Mouse (Mus musculus) thymus, adult 2 months (tissue): ENCODE data around the gene Cav2. TPM values are rescaled to one million over a fixed set of nuclear protein-coding genes. Genes with fewer than 3 reads are reported as not detected.

Source experiments
- DNase-seq: peaks from one replicate; pipeline ENCODE4 v3.0.0; 2021
- H3K27ac ChIP-seq: fragments of 200-500 bp; 2 replicates; pipeline ENCODE4 v1.5.1; 2012; ENCODE audit warnings: low read length, control low read depth; ENCODE audit not compliant: control insufficient read depth, insufficient read depth
- H3K27me3 ChIP-seq: fragments of 200-500 bp; 2 replicates; pipeline ENCODE4 v1.6.1; 2012; ENCODE audit warnings: mild to moderate bottlenecking, low read length, moderate library complexity, mixed read lengths; ENCODE audit not compliant: control insufficient read depth, insufficient read depth
- H3K36me3 ChIP-seq: fragments of 200-500 bp; 2 replicates; pipeline ENCODE4 v1.6.1; 2012; ENCODE audit warnings: mild to moderate bottlenecking, low read length, moderate library complexity; ENCODE audit not compliant: control insufficient read depth, insufficient read depth
- H3K4me1 ChIP-seq: fragments of 200-500 bp; replicated peaks from 2 replicates; pipeline ENCODE4 v1.6.1; 2012; ENCODE audit warnings: low read length; ENCODE audit not compliant: control insufficient read depth, insufficient read depth
- H3K4me3 ChIP-seq: fragments of 200-500 bp; 2 replicates; pipeline ENCODE4 v1.5.1; 2012; ENCODE audit warnings: mild to moderate bottlenecking, low read length, control low read depth, moderate library complexity; ENCODE audit not compliant: control insufficient read depth, insufficient read depth
- CTCF ChIP-seq: fragments of 200-500 bp; IDR thresholded peaks from 2 replicates; pipeline ENCODE4 v1.5.1; 2012; ENCODE audit warnings: mild to moderate bottlenecking, control low read depth, low read length, moderate library complexity, borderline replicate concordance; ENCODE audit not compliant: control insufficient read depth, poor library complexity, insufficient read depth; ENCODE audit errors: extremely low read depth
- POLR2A ChIP-seq: fragments of 200-500 bp; IDR thresholded peaks from 2 replicates; pipeline ENCODE4 v1.6.1; 2012; ENCODE audit warnings: mild to moderate bottlenecking, low read length, control low read depth, moderate library complexity; ENCODE audit not compliant: control insufficient read depth, poor library complexity, insufficient read depth; ENCODE audit errors: extremely low read depth
- WGBS: fragments of 180-500 bp; shearing (Covaris S2); methylation state at CpG from one replicate; pipeline ENCODE4 v1.1.7; 2018; 5-methylcytosine and 5-hydroxymethylcytosine counted together
- polyA plus RNA-seq: library from polyadenylated mRNA; depleted of rRNA; stranded (reverse); fragments of >200 nt; gene quantifications from 2 replicates; pipeline ENCODE4 v1.2.3, GENCODE M21; 2012; rRNA removed

The Cav2 gene
- polyA plus RNA-seq, 1 experiment, result 11.4 TPM

- TF ChIP-seq CTCF (no peak), POLR2A (no peak)
- no peaks in the 10 kb centered on the region; the same call in 1 of the 2 replicates for H3K4me1 ChIP-seq
- no peak overlapping the region for H3K27ac ChIP-seq
- H3K4me3 ChIP-seq, result no peak overlapping the region
- 68% methylated on average over 1 of the region's 1 CpGs for WGBS
- DNase-seq, result no peak
- H3K27me3 ChIP-seq, result no peaks in the 10 kb centered on the region
- no peaks in the 10 kb centered on the region for H3K36me3 ChIP-seq
These were observed 36.2 kb downstream of the Cav2 start for GRCm38 (mm10) chr6:17317167-17317524.

GRCm38 (mm10) chr6:17317944-17318343, 37.0 kb downstream of the Cav2 start:
- DNase-seq, result no peak
- Histone ChIP-seq H3K36me3 (no peaks in the 10 kb centered on the region), H3K27me3 (no peaks in the 10 kb centered on the region), H3K27ac (no peak overlapping the region), H3K4me1 (no peaks in the 10 kb centered on the region; the same call in 1 of the 2 replicates), H3K4me3 (no peak overlapping the region)
- WGBS, result 5% methylated on average over 1 of the region's 1 CpGs
- TF ChIP-seq POLR2A (no peak), CTCF (no peak)

GRCm38 (mm10) chr6:17321976-17322375, 41.0 kb downstream of the Cav2 start:
- no peak overlapping the region for H3K4me3 ChIP-seq
- H3K4me1 ChIP-seq, result no peaks in the 10 kb centered on the region
- WGBS, result 83% methylated on average over 6 of the region's 6 CpGs
- no peaks in the 10 kb centered on the region for H3K27me3 ChIP-seq
- H3K27ac ChIP-seq, result no peak overlapping the region
- TF ChIP-seq POLR2A (no peak), CTCF (no peak)
- DNase-seq, result no peak
- H3K36me3 ChIP-seq, result no peaks in the 10 kb centered on the region

- Histone ChIP-seq H3K4me1 (no peaks in the 10 kb centered on the region), H3K36me3 (no peaks in the 10 kb centered on the region), H3K4me3 (no peak overlapping the region), H3K27me3 (no peaks in the 10 kb centered on the region), H3K27ac (no peak overlapping the region)
- no peak for DNase-seq
- TF ChIP-seq POLR2A, result no peak
- TF ChIP-seq CTCF, result no peak
- WGBS, result 88% methylated on average over 11 of the region's 11 CpGs
These were observed 46.2 kb downstream of the Cav2 start for GRCm38 (mm10) chr6:17327216-17327615.

DNA sequence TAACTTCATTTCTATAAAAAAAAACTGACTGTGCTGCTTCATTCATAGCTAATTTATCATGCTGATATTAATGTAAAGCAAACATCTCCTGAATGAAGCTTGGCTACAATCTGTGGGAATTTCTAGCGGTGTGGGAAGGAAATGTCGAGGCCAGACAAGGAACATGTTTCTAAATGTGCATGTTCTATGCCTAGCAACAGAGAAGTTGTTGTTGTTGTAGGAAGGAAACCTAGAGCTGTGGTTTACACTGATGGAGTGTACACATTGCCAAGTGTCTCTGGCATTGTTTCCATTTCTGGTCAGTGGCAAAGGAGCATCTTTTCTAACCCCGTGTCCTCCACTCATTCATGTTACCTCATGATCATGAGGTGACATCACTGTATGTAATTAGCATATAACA, 48.8 kb downstream of the Cav2 start:
- no peak for DNase-seq
- no peaks in the 10 kb centered on the region for H3K27me3 ChIP-seq
- no peaks in the 10 kb centered on the region for H3K4me1 ChIP-seq
- TF ChIP-seq POLR2A (no peak), CTCF (no peak)
- H3K4me3 ChIP-seq, result no peak overlapping the region
- H3K27ac ChIP-seq, result no peak overlapping the region
- 21% methylated on average over 3 of the region's 3 CpGs for WGBS
- H3K36me3 ChIP-seq, result no peaks in the 10 kb centered on the region

DNA sequence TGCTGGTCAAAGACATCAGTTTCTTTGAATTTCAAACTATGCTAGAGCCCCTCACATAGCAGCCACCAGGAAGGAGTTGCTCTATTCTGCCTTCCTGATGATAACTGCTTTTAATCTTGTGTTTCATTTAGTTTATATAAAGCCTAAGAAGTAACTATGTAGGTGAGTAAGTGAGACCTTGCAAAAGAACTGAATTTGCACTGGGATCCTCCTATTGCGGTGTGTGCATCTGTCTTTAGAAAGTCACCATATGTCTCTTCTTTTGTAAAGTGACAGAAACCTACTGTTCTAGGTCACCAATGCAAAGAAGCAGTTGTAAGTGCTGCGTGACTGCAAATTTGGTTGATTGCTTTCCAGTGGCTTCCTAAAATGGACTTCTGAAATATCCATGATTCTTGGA, 56.7 kb downstream of the Cav2 start:
- H3K4me3 ChIP-seq, result no peak overlapping the region
- TF ChIP-seq CTCF (no peak), POLR2A (no peak)
- no peak for DNase-seq
- H3K36me3 ChIP-seq, result no peaks in the 10 kb centered on the region
- H3K27ac ChIP-seq, result no peak overlapping the region
- no peaks in the 10 kb centered on the region for H3K4me1 ChIP-seq
- H3K27me3 ChIP-seq, result no peaks in the 10 kb centered on the region
- WGBS, result 97% methylated on average over 2 of the region's 2 CpGs

Other genes starting within 250 kb of the Cav2 start
- gene Tes, start 216.0 kb upstream of the Cav2 start, polyA plus RNA-seq, result 48.6 and 59.2 TPM in 2 replicates
- gene Cav1, start 25.1 kb downstream of the Cav2 start, polyA plus RNA-seq, result 84.7 and 114 TPM in 2 replicates
- gene Met, start 182.6 kb downstream of the Cav2 start, polyA plus RNA-seq, result 1.2 and 1.6 TPM in 2 replicates